Mouse (Mus musculus): ENCODE data around the gene Ctse. TPM values are rescaled to one million over a fixed set of nuclear protein-coding genes. Genes with fewer than 3 reads are reported as not detected.

Ctse gene
- polyA plus RNA-seq, 1 experiment from 2014 or later, result 0.87 TPM

GRCm38 (mm10) chr1:131699642-131700041, 61.5 kb downstream of the Ctse start:
- Histone ChIP-seq H3K4me2 (ENCODE audit: low read depth, low read length) (no peak overlapping the region), H3K27ac (ENCODE audit: low read length) (no peak overlapping the region), H3K36me3 (ENCODE audit: control insufficient read depth, insufficient read depth) (no peaks in the 10 kb centered on the region), H3K4me1 (ENCODE audit: control insufficient read depth, insufficient read depth, low read length) (peaks cover 9% of the 10 kb centered on the region; the same call in 1 of the 2 replicates), H3K9me3 (replicated peaks; ENCODE audit: control insufficient read depth, low read length) (no peaks in the 10 kb centered on the region), H3K27me3 (ENCODE audit: control insufficient read depth, insufficient read depth, low read length) (no peaks in the 10 kb centered on the region), H3K9ac (ENCODE audit: low read length) (no peak overlapping the region), H3K4me3 (ENCODE audit: low read length) (no peak overlapping the region)
- ATAC-seq (replicated peaks; ENCODE audit: extremely low read depth, insufficient read depth, low FRiP score), result no peak
- WGBS, result 62% methylated on average over 4 of the region's 4 CpGs

- Histone ChIP-seq H3K9ac (ENCODE audit: low read length) (no peak overlapping the region), H3K4me1 (ENCODE audit: control insufficient read depth, insufficient read depth, low read length) (peaks cover 9% of the 10 kb centered on the region; the same call in 1 of the 2 replicates), H3K36me3 (ENCODE audit: control insufficient read depth, insufficient read depth) (no peaks in the 10 kb centered on the region), H3K27ac (ENCODE audit: low read length) (no peak overlapping the region), H3K27me3 (ENCODE audit: control insufficient read depth, insufficient read depth, low read length) (no peaks in the 10 kb centered on the region), H3K4me2 (ENCODE audit: low read depth, low read length) (no peak overlapping the region), H3K4me3 (ENCODE audit: low read length) (no peak overlapping the region), H3K9me3 (replicated peaks; ENCODE audit: control insufficient read depth, low read length) (no peaks in the 10 kb centered on the region)
- no peak for ATAC-seq (replicated peaks; ENCODE audit: extremely low read depth, insufficient read depth, low FRiP score)
- WGBS, result 69% methylated on average over 5 of the region's 5 CpGs
Observed at GRCm38 (mm10) chr1:131700447-131700846, 62.3 kb downstream of the Ctse start.

- Histone ChIP-seq H3K27me3 (ENCODE audit: control insufficient read depth, insufficient read depth, low read length) (no peaks in the 10 kb centered on the region), H3K4me3 (ENCODE audit: low read length) (no peak overlapping the region), H3K36me3 (ENCODE audit: control insufficient read depth, insufficient read depth) (no peaks in the 10 kb centered on the region), H3K27ac (ENCODE audit: low read length) (no peak overlapping the region), H3K9me3 (replicated peaks; ENCODE audit: control insufficient read depth, low read length) (no peaks in the 10 kb centered on the region), H3K4me1 (ENCODE audit: control insufficient read depth, insufficient read depth, low read length) (peaks cover 7% of the 10 kb centered on the region; the same call in 1 of the 2 replicates), H3K9ac (ENCODE audit: low read length) (no peak overlapping the region), H3K4me2 (ENCODE audit: low read depth, low read length) (no peak overlapping the region)
- ATAC-seq (replicated peaks; ENCODE audit: extremely low read depth, insufficient read depth, low FRiP score), result no peak
- 83% methylated on average over 5 of the region's 5 CpGs for whole genome bisulfite sequencing
Observed at GRCm38 (mm10) chr1:131701391-131701790, 63.3 kb downstream of the Ctse start.

- no peaks in the 10 kb centered on the region for H3K36me3 ChIP-seq (ENCODE audit: control insufficient read depth, insufficient read depth)
- H3K9ac ChIP-seq (ENCODE audit: low read length), result no peak overlapping the region
- no peaks in the 10 kb centered on the region for H3K9me3 ChIP-seq (replicated peaks; ENCODE audit: control insufficient read depth, low read length)
- WGBS, result 19% methylated on average over 8 of the region's 8 CpGs
- peak overlapping the region; percentile 13; the same call in 1 of the 2 replicates for H3K4me2 ChIP-seq (ENCODE audit: low read depth, low read length)
- H3K27ac ChIP-seq (ENCODE audit: low read length), result no peak overlapping the region
- no peak overlapping the region for H3K4me3 ChIP-seq (ENCODE audit: low read length)
- ATAC-seq (replicated peaks; ENCODE audit: extremely low read depth, insufficient read depth, low FRiP score), result peak; percentile 41; the same call in 1 of the 2 replicates
- no peaks in the 10 kb centered on the region for H3K27me3 ChIP-seq (ENCODE audit: control insufficient read depth, insufficient read depth, low read length)
- H3K4me1 ChIP-seq (ENCODE audit: control insufficient read depth, insufficient read depth, low read length), result peaks cover 5% of the 10 kb centered on the region; the same call in 1 of the 2 replicates
Observed at GRCm38 (mm10) chr1:131702094-131702766, 64.1 kb downstream of the Ctse start.

GRCm38 (mm10) chr1:131703482-131703881, 65.4 kb downstream of the Ctse start:
- ATAC-seq (replicated peaks; ENCODE audit: extremely low read depth, insufficient read depth, low FRiP score), result no peak
- Histone ChIP-seq H3K9me3 (replicated peaks; ENCODE audit: control insufficient read depth, low read length) (no peaks in the 10 kb centered on the region), H3K36me3 (ENCODE audit: control insufficient read depth, insufficient read depth) (no peaks in the 10 kb centered on the region), H3K27ac (ENCODE audit: low read length) (no peak overlapping the region), H3K4me1 (ENCODE audit: control insufficient read depth, insufficient read depth, low read length) (peaks cover 5% of the 10 kb centered on the region; the same call in 1 of the 2 replicates), H3K4me2 (ENCODE audit: low read depth, low read length) (no peak overlapping the region), H3K9ac (ENCODE audit: low read length) (no peak overlapping the region), H3K27me3 (ENCODE audit: control insufficient read depth, insufficient read depth, low read length) (no peaks in the 10 kb centered on the region), H3K4me3 (ENCODE audit: low read length) (no peak overlapping the region)
- WGBS, result 68% methylated on average over 2 of the region's 2 CpGs

- Histone ChIP-seq H3K4me3 (ENCODE audit: low read length) (no peak overlapping the region), H3K4me1 (ENCODE audit: control insufficient read depth, insufficient read depth, low read length) (peaks cover 1% of the 10 kb centered on the region), H3K9ac (ENCODE audit: low read length) (no peak overlapping the region), H3K36me3 (ENCODE audit: control insufficient read depth, insufficient read depth) (no peaks in the 10 kb centered on the region), H3K4me2 (ENCODE audit: low read depth, low read length) (no peak overlapping the region), H3K27me3 (ENCODE audit: control insufficient read depth, insufficient read depth, low read length) (no peaks in the 10 kb centered on the region), H3K27ac (ENCODE audit: low read length) (no peak overlapping the region), H3K9me3 (replicated peaks; ENCODE audit: control insufficient read depth, low read length) (no peaks in the 10 kb centered on the region)
- no peak for ATAC-seq (replicated peaks; ENCODE audit: extremely low read depth, insufficient read depth, low FRiP score)
- 24% methylated on average over 4 of the region's 4 CpGs for WGBS
Observed at GRCm38 (mm10) chr1:131708338-131708737, 70.2 kb downstream of the Ctse start.

- Histone ChIP-seq H3K4me3 (ENCODE audit: low read length) (no peak overlapping the region), H3K9ac (ENCODE audit: low read length) (no peak overlapping the region), H3K27me3 (ENCODE audit: control insufficient read depth, insufficient read depth, low read length) (no peaks in the 10 kb centered on the region), H3K36me3 (ENCODE audit: control insufficient read depth, insufficient read depth) (no peaks in the 10 kb centered on the region), H3K4me2 (ENCODE audit: low read depth, low read length) (no peak overlapping the region), H3K9me3 (replicated peaks; ENCODE audit: control insufficient read depth, low read length) (no peaks in the 10 kb centered on the region), H3K27ac (ENCODE audit: low read length) (no peak overlapping the region), H3K4me1 (ENCODE audit: control insufficient read depth, insufficient read depth, low read length) (peaks cover 8% of the 10 kb centered on the region)
- no peak for ATAC-seq (replicated peaks; ENCODE audit: extremely low read depth, insufficient read depth, low FRiP score)
- WGBS, result 63% methylated on average over 10 of the region's 10 CpGs
Observed at GRCm38 (mm10) chr1:131711518-131711917, 73.4 kb downstream of the Ctse start.

- peak; percentile 30; the same call in 1 of the 2 replicates for ATAC-seq (replicated peaks; ENCODE audit: extremely low read depth, insufficient read depth, low FRiP score)
- Histone ChIP-seq H3K4me2 (ENCODE audit: low read depth, low read length) (no peak overlapping the region), H3K9me3 (replicated peaks; ENCODE audit: control insufficient read depth, low read length) (no peaks in the 10 kb centered on the region), H3K4me1 (ENCODE audit: control insufficient read depth, insufficient read depth, low read length) (peaks cover 8% of the 10 kb centered on the region), H3K4me3 (ENCODE audit: low read length) (no peak overlapping the region), H3K27me3 (ENCODE audit: control insufficient read depth, insufficient read depth, low read length) (no peaks in the 10 kb centered on the region), H3K36me3 (ENCODE audit: control insufficient read depth, insufficient read depth) (no peaks in the 10 kb centered on the region), H3K27ac (ENCODE audit: low read length) (no peak overlapping the region), H3K9ac (ENCODE audit: low read length) (no peak overlapping the region; the same call in 1 of the 2 replicates)
- WGBS, result 30% methylated on average over 2 of the region's 2 CpGs
Observed at GRCm38 (mm10) chr1:131712386-131712785, 74.3 kb downstream of the Ctse start.
